ENCODE assay signal across 7 mouse cellular contexts in genomic region chr11:22286885-22287512, GRCm38 (mm10). TPM values are rescaled to one million over a fixed set of nuclear protein-coding genes. Genes with fewer than 3 reads are reported as not detected.
DNase-seq lines count a peak whose midpoint lies in the region; ATAC-seq and TF ChIP-seq lines count a peak whose summit lies in the region.

No protein-coding gene starts in this region.

- H3K27me3 ChIP-seq in embryonic facial prominence, embryonic 10.5 days (replicated peaks; ENCODE audit: low read depth, poor library complexity, severe bottlenecking) = no peaks in the 10 kb centered on the region
- no peaks in the 10 kb centered on the region for H3K27me3 ChIP-seq in intestine, postnatal 0 days (replicated peaks; ENCODE audit: control insufficient read depth, insufficient read depth, low read length)
- H3K27me3 ChIP-seq in midbrain, embryonic 12.5 days = no peaks in the 10 kb centered on the region
- no peaks in the 10 kb centered on the region for H3K27me3 ChIP-seq in small intestine, adult 2 months (ENCODE audit: control insufficient read depth, insufficient read depth, low read length)

- H3K4me1 ChIP-seq in embryonic facial prominence, embryonic 10.5 days = peaks cover 23% of the 10 kb centered on the region
- 0 out of 2 replicates have a peak, but pooled peaks cover 3% of the 10 kb centered on the region for H3K4me1 ChIP-seq in intestine, postnatal 0 days (replicated peaks; ENCODE audit: control insufficient read depth, insufficient read depth, low read length)
- peaks cover 30% of the 10 kb centered on the region for H3K4me1 ChIP-seq in midbrain, embryonic 12.5 days
- H3K4me1 ChIP-seq in small intestine, adult 2 months (ENCODE audit: control insufficient read depth, insufficient read depth, insufficient read length, low read length) = peaks cover 2% of the 10 kb centered on the region

- DNase-seq in adrenal gland, postnatal 10 days = peak; percentile 98
- DNase-seq in embryonic facial prominence, embryonic 10.5 days (ENCODE audit: low spot score) = peak; percentile 97
- peak; percentile 90 for DNase-seq in gonadal fat pad, adult 2 months (ENCODE audit: low read depth)
- peak; percentile 96 for DNase-seq in left cerebral cortex, postnatal 4 days

- TF ChIP-seq CTCF in intestine, postnatal 0 days (IDR thresholded peaks at IDR 0.05; ENCODE audit: low read depth) = peak; percentile 4; the same call in 1 of the 2 replicates
- no peak for TF ChIP-seq CTCF in small intestine, adult 2 months (IDR thresholded peaks at IDR 0.05; ENCODE audit: extremely low read depth, insufficient read length, insufficient replicate concordance, low read depth, low read length)

- peak; percentile 99 for ATAC-seq in intestine, postnatal 0 days
- ATAC-seq in midbrain, embryonic 12.5 days (ENCODE audit: low FRiP score, low read depth) = peak; percentile 99

- peak; percentile 85 for TF ChIP-seq POLR2A in small intestine, adult 2 months (IDR thresholded peaks at IDR 0.05; ENCODE audit: low read depth, low read length)

- peak overlapping the region; percentile 93 for H3K27ac ChIP-seq in embryonic facial prominence, embryonic 10.5 days (replicated peaks)
- peak overlapping the region; percentile 85 for H3K27ac ChIP-seq in intestine, postnatal 0 days (ENCODE audit: low read depth, low read length)
- peak overlapping the region; percentile 92 for H3K27ac ChIP-seq in midbrain, embryonic 12.5 days (replicated peaks)
- H3K27ac ChIP-seq in small intestine, adult 2 months (ENCODE audit: insufficient read depth, low read depth, low read length) = peak overlapping the region; percentile 90

- intact Hi-C loops in left cerebral cortex, postnatal 4 days (cut with DNase I) = loop anchor here (5.0 kb wide), 1 partner anchor 225 kb away; the partner anchor contains the start of gene Tmem17

- WGBS in embryonic facial prominence, embryonic 10.5 days = 1% methylated on average over 43 of the region's 43 CpGs
- under 1% methylated on average over 38 of the region's 43 CpGs for WGBS in intestine, postnatal 0 days
- under 1% methylated on average over 29 of the region's 43 CpGs for WGBS in midbrain, embryonic 12.5 days
- WGBS in small intestine, adult 2 months = 1% methylated on average over 43 of the region's 43 CpGs

- H3K4me3 ChIP-seq in embryonic facial prominence, embryonic 10.5 days = peak overlapping the region; percentile 72
- H3K4me3 ChIP-seq in intestine, postnatal 0 days (ENCODE audit: low read depth, low read length) = peak overlapping the region; percentile 79
- peak overlapping the region; percentile 80 for H3K4me3 ChIP-seq in midbrain, embryonic 12.5 days
- H3K4me3 ChIP-seq in small intestine, adult 2 months (ENCODE audit: low read depth, low read length) = peak overlapping the region; percentile 99

- peak overlapping the region; percentile 90 for H3K4me2 ChIP-seq in intestine, postnatal 0 days (replicated peaks; ENCODE audit: low read depth)
- peak overlapping the region; percentile 83 for H3K4me2 ChIP-seq in midbrain, embryonic 12.5 days (replicated peaks)

- H3K9ac ChIP-seq in intestine, postnatal 0 days (ENCODE audit: low read depth, low read length) = peak overlapping the region; percentile 78
- H3K9ac ChIP-seq in midbrain, embryonic 12.5 days (replicated peaks) = peak overlapping the region; percentile 90

- H3K36me3 ChIP-seq in embryonic facial prominence, embryonic 10.5 days (replicated peaks) = peaks cover 14% of the 10 kb centered on the region
- H3K36me3 ChIP-seq in intestine, postnatal 0 days (ENCODE audit: control insufficient read depth, insufficient read depth) = 0 out of 2 replicates have a peak, but pooled peaks cover 4% of the 10 kb centered on the region
- H3K36me3 ChIP-seq in midbrain, embryonic 12.5 days = peaks cover 7% of the 10 kb centered on the region; the same call in 1 of the 2 replicates
- 0 out of 2 replicates have a peak, but pooled peaks cover 2% of the 10 kb centered on the region for H3K36me3 ChIP-seq in small intestine, adult 2 months (ENCODE audit: control insufficient read depth, insufficient read depth, low read length)

- no peaks in the 10 kb centered on the region for H3K9me3 ChIP-seq in embryonic facial prominence, embryonic 10.5 days
- H3K9me3 ChIP-seq in intestine, postnatal 0 days (ENCODE audit: control insufficient read depth) = no peaks in the 10 kb centered on the region
- no peaks in the 10 kb centered on the region for H3K9me3 ChIP-seq in midbrain, embryonic 12.5 days

RNA-seq across cellular contexts. Expression of gene Ehbp1, which starts 55.1 kb away (rescaled TPM):
- 10 to 100 TPM; 22.0 to 26.8 TPM for total RNA-seq in adrenal gland, postnatal 10 days (2021)
- 6.7 and 8.1 TPM in 2 replicates for polyA plus RNA-seq in embryonic facial prominence, embryonic 10.5 days (2016; fragmentation: Nextera tagmentation; extraction: Ambion mirVana)
- polyA plus RNA-seq in gonadal fat pad, adult 2 months (2012; rRNA removed) = 4.8 and 5.3 TPM in 2 replicates
- polyA plus RNA-seq in intestine, postnatal 0 days (2015; fragmentation: Nextera tagmentation; extraction: Ambion mirVana) = 3.1 and 3.7 TPM in 2 replicates
- 10 to 100 TPM; 82.4 to 90.3 TPM for total RNA-seq in left cerebral cortex, postnatal 4 days (2021)
- 20.0 and 20.7 TPM in 2 replicates for polyA plus RNA-seq in midbrain, embryonic 12.5 days (2016; fragmentation: Nextera tagmentation; extraction: Ambion mirVana)
- polyA plus RNA-seq in small intestine, adult 2 months (2012; rRNA removed) = 0.11 and 0.70 TPM in 2 replicates

Comparison
In these comparisons a context has a peak if more than half of its experiments do, and no peak if none do; other contexts are left out.
1. Peak in every context shown above with its lines: DNase-seq, ATAC-seq, H3K4me3 ChIP-seq and H3K27ac ChIP-seq.